Mouse (Mus musculus): ENCODE results near the gene Nucb1. TPM values are rescaled to one million over a fixed set of nuclear protein-coding genes. Genes with fewer than 3 reads are reported as not detected.
"Not testable (repeated sequence)": the region's sequence is repeated elsewhere in the genome, so short reads cannot be mapped to it uniquely, and the experiment has no call there.

The Nucb1 gene
- polyA plus RNA-seq, 1 experiment: 296 TPM

GRCm38 (mm10) chr7:45518618-45519017 is 8.4 kb upstream of the Nucb1 start:
- Histone ChIP-seq H3K4me1 (ENCODE audit: control insufficient read depth, insufficient read depth, low read length) (peaks cover 6% of the 10 kb centered on the region; the same call in 1 of the 2 replicates), H3K27ac (ENCODE audit: insufficient read depth, low read depth, low read length) (no peak overlapping the region), H3K4me3 (ENCODE audit: insufficient read depth, low read length) (no peak overlapping the region)
- TF ChIP-seq POLR2A (IDR thresholded peaks at IDR 0.05; ENCODE audit: borderline replicate concordance, low read depth, low read length) (no peak), CTCF (IDR thresholded peaks at IDR 0.05; ENCODE audit: low read depth, low read length) (no peak)

GRCm38 (mm10) chr7:45516846-45517245 is 6.6 kb upstream of the Nucb1 start:
- not testable (repeated sequence) for H3K27ac ChIP-seq (ENCODE audit: insufficient read depth, low read depth, low read length); H3K4me3 ChIP-seq (ENCODE audit: insufficient read depth, low read length); H3K4me1 ChIP-seq (ENCODE audit: control insufficient read depth, insufficient read depth, low read length)

GRCm38 (mm10) chr7:45515436-45515835 is 5.2 kb upstream of the Nucb1 start:
- TF ChIP-seq CTCF (IDR thresholded peaks at IDR 0.05; ENCODE audit: low read depth, low read length) (no peak), POLR2A (IDR thresholded peaks at IDR 0.05; ENCODE audit: borderline replicate concordance, low read depth, low read length) (no peak)
- H3K4me3 ChIP-seq (ENCODE audit: insufficient read depth, low read length): no peak overlapping the region
- no peaks in the 10 kb centered on the region for H3K4me1 ChIP-seq (ENCODE audit: control insufficient read depth, insufficient read depth, low read length)
- no peak overlapping the region for H3K27ac ChIP-seq (ENCODE audit: insufficient read depth, low read depth, low read length)

- Histone ChIP-seq H3K27ac (ENCODE audit: insufficient read depth, low read depth, low read length) (no peak overlapping the region), H3K4me1 (ENCODE audit: control insufficient read depth, insufficient read depth, low read length) (peaks cover 2% of the 10 kb centered on the region), H3K4me3 (ENCODE audit: insufficient read depth, low read length) (no peak overlapping the region)
- TF ChIP-seq CTCF (IDR thresholded peaks at IDR 0.05; ENCODE audit: low read depth, low read length) (no peak), POLR2A (IDR thresholded peaks at IDR 0.05; ENCODE audit: borderline replicate concordance, low read depth, low read length) (no peak)
Observed at GRCm38 (mm10) chr7:45514411-45514810, 4.2 kb upstream of the Nucb1 start.

GRCm38 (mm10) chr7:45509181-45509882 is 874 bp downstream of the Nucb1 start:
- Histone ChIP-seq H3K4me1 (ENCODE audit: control insufficient read depth, insufficient read depth, low read length) (peaks cover 18% of the 10 kb centered on the region), H3K27ac (ENCODE audit: insufficient read depth, low read depth, low read length) (no peak overlapping the region), H3K4me3 (ENCODE audit: insufficient read depth, low read length) (peak overlapping the region; percentile 77)
- no peak for TF ChIP-seq POLR2A (IDR thresholded peaks at IDR 0.05; ENCODE audit: borderline replicate concordance, low read depth, low read length)
- no peak for TF ChIP-seq CTCF (IDR thresholded peaks at IDR 0.05; ENCODE audit: low read depth, low read length)

GRCm38 (mm10) chr7:45508561-45508960 is 1.6 kb downstream of the Nucb1 start:
- TF ChIP-seq CTCF (IDR thresholded peaks at IDR 0.05; ENCODE audit: low read depth, low read length) (no peak), POLR2A (IDR thresholded peaks at IDR 0.05; ENCODE audit: borderline replicate concordance, low read depth, low read length) (no peak)
- 0 out of 2 replicates have a peak overlapping the region, but pooled peaks have one; percentile 77 for H3K4me3 ChIP-seq (ENCODE audit: insufficient read depth, low read length)
- H3K27ac ChIP-seq (ENCODE audit: insufficient read depth, low read depth, low read length): no peak overlapping the region
- H3K4me1 ChIP-seq (ENCODE audit: control insufficient read depth, insufficient read depth, low read length): peaks cover 18% of the 10 kb centered on the region

- no peak for TF ChIP-seq POLR2A (IDR thresholded peaks at IDR 0.05; ENCODE audit: borderline replicate concordance, low read depth, low read length)
- TF ChIP-seq CTCF (IDR thresholded peaks at IDR 0.05; ENCODE audit: low read depth, low read length): no peak
- Histone ChIP-seq H3K4me1 (ENCODE audit: control insufficient read depth, insufficient read depth, low read length) (peaks cover 18% of the 10 kb centered on the region), H3K27ac (ENCODE audit: insufficient read depth, low read depth, low read length) (no peak overlapping the region)
Observed at GRCm38 (mm10) chr7:45507583-45507982, 2.6 kb downstream of the Nucb1 start.

GRCm38 (mm10) chr7:45498427-45498826 is 11.8 kb downstream of the Nucb1 start:
- no peak overlapping the region for H3K4me3 ChIP-seq (ENCODE audit: insufficient read depth, low read length)
- 0 out of 2 replicates have a peak, but pooled peaks cover 2% of the 10 kb centered on the region for H3K4me1 ChIP-seq (ENCODE audit: control insufficient read depth, insufficient read depth, low read length)
- no peak overlapping the region for H3K27ac ChIP-seq (ENCODE audit: insufficient read depth, low read depth, low read length)
- TF ChIP-seq CTCF (IDR thresholded peaks at IDR 0.05; ENCODE audit: low read depth, low read length) (no peak), POLR2A (IDR thresholded peaks at IDR 0.05; ENCODE audit: borderline replicate concordance, low read depth, low read length) (no peak)

More at GRCm38 (mm10) chr7:45507583-45507982, 2.6 kb downstream of the Nucb1 start:
- H3K4me3 ChIP-seq (ENCODE audit: insufficient read depth, low read length): no peak overlapping the region

GRCm38 (mm10) chr7:45494548-45494947 is 15.7 kb downstream of the Nucb1 start:
- no peak for TF ChIP-seq CTCF (IDR thresholded peaks at IDR 0.05; ENCODE audit: low read depth, low read length)
- no peak for TF ChIP-seq POLR2A (IDR thresholded peaks at IDR 0.05; ENCODE audit: borderline replicate concordance, low read depth, low read length)
- no peak overlapping the region for H3K4me3 ChIP-seq (ENCODE audit: insufficient read depth, low read length)
- H3K27ac ChIP-seq (ENCODE audit: insufficient read depth, low read depth, low read length): no peak overlapping the region
- H3K4me1 ChIP-seq (ENCODE audit: control insufficient read depth, insufficient read depth, low read length): peaks cover 8% of the 10 kb centered on the region

- TF ChIP-seq POLR2A (IDR thresholded peaks at IDR 0.05; ENCODE audit: borderline replicate concordance, low read depth, low read length) (no peak), CTCF (IDR thresholded peaks at IDR 0.05; ENCODE audit: low read depth, low read length) (no peak)
- H3K27ac ChIP-seq (ENCODE audit: insufficient read depth, low read depth, low read length): no peak overlapping the region
- no peak overlapping the region for H3K4me3 ChIP-seq (ENCODE audit: insufficient read depth, low read length)
- H3K4me1 ChIP-seq (ENCODE audit: control insufficient read depth, insufficient read depth, low read length): peaks cover 13% of the 10 kb centered on the region
Observed at GRCm38 (mm10) chr7:45492951-45493350, 17.3 kb downstream of the Nucb1 start.

All from bone marrow macrophage, adult 2 months (primary cell).